Mouse (Mus musculus) kidney, embryonic 15.5 days (tissue): ENCODE data around the gene Odf3. TPM values are rescaled to one million over a fixed set of nuclear protein-coding genes. Genes with fewer than 3 reads are reported as not detected.
A peak's percentile ranks its signal among the peaks of the same experiment; 100 is the strongest.

Experiments
- ATAC-seq: fragments of 200-750 bp; cut with Nextera tagmentation; replicated peaks from 2 replicates; pipeline ENCODE4 v1.8.0; 2017; ENCODE audit warnings: moderate TSS enrichment; ENCODE audit not compliant: low FRiP score
- H3K27ac ChIP-seq: fragments of 300-500 bp; sonication (generic); 2 replicates; pipeline ENCODE4 v1.5.1; 2015; ENCODE audit warnings: mild to moderate bottlenecking, inconsistent platforms
- H3K27me3 ChIP-seq: fragments of 300-500 bp; sonication (generic); 2 replicates; pipeline ENCODE4 v1.6.1; 2015; ENCODE audit warnings: inconsistent platforms
- H3K36me3 ChIP-seq: fragments of 300-500 bp; sonication (generic); 2 replicates; pipeline ENCODE4 v1.6.1; 2015; ENCODE audit warnings: inconsistent platforms
- H3K4me1 ChIP-seq: fragments of 300-500 bp; sonication (generic); 2 replicates; pipeline ENCODE4 v1.6.1; 2015; ENCODE audit warnings: inconsistent platforms
- H3K4me2 ChIP-seq: fragments of 300-500 bp; sonication (generic); 2 replicates; pipeline ENCODE4 v1.6.1; 2015; ENCODE audit warnings: moderate library complexity, mild to moderate bottlenecking, inconsistent platforms
- H3K4me3 ChIP-seq: fragments of 300-500 bp; sonication (generic); replicated peaks from 2 replicates; pipeline ENCODE4 v1.5.1; 2015; ENCODE audit warnings: mild to moderate bottlenecking, inconsistent platforms
- H3K9ac ChIP-seq: fragments of 300-500 bp; sonication (generic); 2 replicates; pipeline ENCODE4 v1.6.1; 2015; ENCODE audit warnings: mild to moderate bottlenecking, inconsistent platforms
- H3K9me3 ChIP-seq: fragments of 300-500 bp; sonication (generic); replicated peaks from 2 replicates; pipeline ENCODE4 v1.6.1; 2016; ENCODE audit warnings: inconsistent platforms
- WGBS: fragments of 180-500 bp; shearing (Covaris S2); methylation state at CpG from one replicate; pipeline ENCODE4 v1.1.7; 2015; ENCODE audit warnings: mixed read lengths; 5-methylcytosine and 5-hydroxymethylcytosine counted together
- polyA plus RNA-seq: library from polyadenylated mRNA; unstranded; fragments of >200 nt; fragmentation: Nextera tagmentation; extraction: Ambion mirVana; gene quantifications from 2 replicates; pipeline ENCODE4 v1.2.1, GENCODE M21; 2015

The Odf3 gene
- polyA plus RNA-seq, 1 experiment from 2014 or later, result not detected

- Histone ChIP-seq H3K4me2 (no peak overlapping the region), H3K27ac (no peak overlapping the region), H3K27me3 (peaks cover 7% of the 10 kb centered on the region; the same call in 1 of the 2 replicates), H3K4me1 (no peaks in the 10 kb centered on the region), H3K4me3 (no peak overlapping the region), H3K9ac (no peak overlapping the region), H3K9me3 (no peaks in the 10 kb centered on the region), H3K36me3 (no peaks in the 10 kb centered on the region)
- WGBS, result 30% methylated on average over 8 of the region's 8 CpGs
- no peak; the same call in 1 of the 2 replicates for ATAC-seq
These were observed 19.3 kb upstream of the Odf3 start for GRCm38 (mm10) chr7:140828171-140828881.

DNA sequence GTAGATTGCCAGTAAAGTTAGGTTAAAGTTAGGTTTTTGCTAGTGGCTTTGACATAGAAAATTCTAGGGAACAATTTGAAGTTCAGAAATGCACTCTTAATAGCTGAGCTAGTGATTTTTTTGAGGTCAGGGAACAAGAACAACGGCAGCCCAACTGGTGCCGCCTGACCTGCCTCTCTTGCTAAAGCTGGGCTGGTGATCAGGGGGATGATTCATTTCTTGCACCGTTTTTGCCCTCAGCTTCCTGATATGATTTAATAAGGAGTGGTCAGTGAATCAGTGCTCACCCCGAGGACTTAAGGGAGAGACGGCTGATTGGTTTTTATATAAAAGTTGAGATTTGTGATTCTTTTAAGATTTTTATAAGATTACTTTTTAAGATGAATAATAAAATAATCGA, 16.2 kb upstream of the Odf3 start:
- Histone ChIP-seq H3K36me3 (no peaks in the 10 kb centered on the region), H3K4me1 (no peaks in the 10 kb centered on the region), H3K4me3 (no peak overlapping the region), H3K27ac (no peak overlapping the region), H3K27me3 (peaks cover 5% of the 10 kb centered on the region; the same call in 1 of the 2 replicates), H3K4me2 (no peak overlapping the region), H3K9me3 (no peaks in the 10 kb centered on the region), H3K9ac (no peak overlapping the region)
- ATAC-seq, result no peak
- WGBS, result 62% methylated on average over 6 of the region's 6 CpGs

GRCm38 (mm10) chr7:140833341-140833740, 14.3 kb upstream of the Odf3 start:
- no peaks in the 10 kb centered on the region; the same call in 1 of the 2 replicates for H3K27me3 ChIP-seq
- WGBS, result 86% methylated on average over 4 of the region's 4 CpGs
- no peaks in the 10 kb centered on the region for H3K9me3 ChIP-seq
- no peaks in the 10 kb centered on the region for H3K4me1 ChIP-seq
- no peak overlapping the region for H3K27ac ChIP-seq
- H3K4me2 ChIP-seq, result no peak overlapping the region
- no peak overlapping the region for H3K4me3 ChIP-seq
- no peaks in the 10 kb centered on the region for H3K36me3 ChIP-seq
- no peak for ATAC-seq
- H3K9ac ChIP-seq, result no peak overlapping the region

DNA sequence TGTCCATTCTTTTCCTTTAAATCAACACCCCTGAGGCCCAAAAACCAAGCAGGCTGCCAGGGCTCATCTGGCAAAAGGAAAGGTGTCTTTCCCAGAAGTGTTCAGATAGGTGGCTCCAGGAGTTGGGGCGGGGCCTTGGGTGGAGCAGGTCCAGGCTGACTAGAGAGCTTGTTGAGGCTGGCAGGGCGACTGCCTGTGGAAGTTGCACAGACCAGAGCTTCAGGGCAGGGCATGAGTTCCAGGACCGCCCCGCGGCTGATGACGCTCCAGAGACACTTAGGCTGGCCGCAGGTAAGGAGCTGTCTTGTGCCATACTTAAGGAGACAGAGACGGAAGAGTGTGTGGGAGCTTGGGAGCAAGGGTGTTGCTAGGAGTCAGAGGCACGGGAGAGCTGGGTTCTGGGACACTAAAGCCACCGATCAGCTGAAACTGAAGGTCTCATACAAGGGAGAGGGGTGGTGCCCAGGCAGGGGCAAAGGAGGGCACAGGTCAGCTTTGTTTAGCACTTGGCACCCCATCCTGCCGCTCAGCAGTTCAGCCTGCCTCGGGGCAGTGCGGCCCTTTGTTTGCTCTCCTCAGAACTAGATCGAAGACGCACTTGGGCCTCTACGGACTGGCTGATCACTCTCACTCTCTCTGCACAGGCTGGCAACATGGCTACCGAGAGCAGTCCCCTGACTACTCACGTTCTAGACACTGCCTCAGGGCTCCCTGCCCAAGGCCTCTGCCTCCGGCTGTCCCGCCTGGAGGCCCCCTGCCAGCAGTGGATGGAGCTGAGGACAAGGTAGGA, 12.4 kb upstream of the Odf3 start, which contains the start of gene Urah:
Gene Urah, plus strand, starts transcription at position 51 of the 790 bp plus-strand sequence.
- no peak within 1 kb of the TSS for H3K27ac ChIP-seq
- H3K4me2 ChIP-seq, result no peak within 1 kb of the TSS

DNA sequence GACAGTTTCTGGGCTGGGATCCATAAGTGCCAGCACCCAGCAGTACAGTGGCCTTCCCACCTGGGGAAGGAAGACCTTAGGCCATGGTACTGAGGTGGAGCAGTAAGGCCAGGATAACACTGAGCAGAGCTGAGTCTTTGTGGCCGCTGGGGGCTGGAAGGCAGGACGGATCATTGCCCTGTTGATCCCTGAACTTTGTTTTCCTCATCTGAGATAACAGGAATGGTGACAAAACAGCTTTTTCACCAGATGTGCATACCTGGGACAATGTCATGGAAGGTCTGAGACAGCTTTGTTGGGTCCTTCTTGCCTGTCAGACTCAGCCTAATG, 11.9 kb upstream of the Odf3 start:
- H3K9ac ChIP-seq, result no peak overlapping the region
- no peaks in the 10 kb centered on the region for H3K4me1 ChIP-seq
- H3K27me3 ChIP-seq, result peaks cover 13% of the 10 kb centered on the region; the same call in 1 of the 2 replicates
- ATAC-seq, result no peak
- WGBS, result 80% methylated on average over 2 of the region's 2 CpGs
- H3K9me3 ChIP-seq, result no peaks in the 10 kb centered on the region
- no peak overlapping the region for H3K27ac ChIP-seq
- H3K4me3 ChIP-seq, result no peak overlapping the region
- no peak overlapping the region for H3K4me2 ChIP-seq
- H3K36me3 ChIP-seq, result no peaks in the 10 kb centered on the region

More for the DNA sequence above, 12.4 kb upstream of the Odf3 start, which contains the start of gene Urah:
- Histone ChIP-seq H3K4me1 (no peaks in the 10 kb centered on the region), H3K9ac (no peak within 1 kb of the TSS), H3K9me3 (no peaks in the 10 kb centered on the region), H3K4me3 (no peak within 1 kb of the TSS), H3K36me3 (no peaks in the 10 kb centered on the region), H3K27me3 (peaks cover 8% of the 10 kb centered on the region; the same call in 1 of the 2 replicates)
- 49% methylated on average over 20 of the region's 20 CpGs for WGBS
- no peak; the same call in 1 of the 2 replicates for ATAC-seq

DNA sequence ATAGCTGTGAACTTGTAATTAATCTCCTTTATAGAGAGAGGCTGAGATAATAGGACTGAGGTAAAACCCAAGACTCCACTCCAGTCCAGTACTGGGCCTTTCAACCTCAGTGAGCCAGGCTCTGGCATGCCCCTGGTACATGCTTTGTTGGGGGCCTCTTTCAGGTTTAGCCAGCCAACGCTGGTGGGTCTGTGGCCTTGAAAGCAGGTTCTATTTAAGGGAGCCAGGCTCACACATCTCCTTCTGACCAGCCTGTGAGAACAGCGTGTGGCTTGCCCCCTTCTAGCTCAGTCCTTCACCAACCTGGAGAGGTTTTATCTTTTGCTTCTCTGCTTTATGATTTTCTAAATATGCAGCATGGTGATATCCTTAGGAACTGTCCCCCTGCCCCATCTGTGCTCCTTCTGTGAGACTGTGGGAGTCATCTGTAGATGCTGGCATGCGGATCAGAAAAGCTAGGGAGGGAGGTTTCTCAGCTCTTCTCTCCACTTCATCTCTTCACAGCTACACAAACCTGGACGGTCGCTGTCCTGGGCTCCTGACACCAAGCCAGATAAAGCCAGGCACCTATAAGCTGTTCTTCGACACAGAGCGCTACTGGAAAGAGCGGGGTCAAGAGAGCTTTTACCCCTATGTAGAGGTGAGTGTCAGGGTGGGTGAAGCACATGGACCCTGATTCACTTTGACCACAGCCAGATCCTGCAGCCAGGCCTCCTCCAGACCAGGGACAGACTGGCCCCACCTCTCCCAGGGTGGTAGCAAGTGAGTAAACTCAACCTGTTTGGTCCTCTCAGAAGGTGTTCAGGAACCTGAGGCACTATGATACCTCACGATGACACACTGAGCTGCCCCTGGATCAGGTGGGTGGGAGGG, 11.1 kb upstream of the Odf3 start:
- no peak overlapping the region for H3K4me2 ChIP-seq

GRCm38 (mm10) chr7:140839556-140839955, 8.0 kb upstream of the Odf3 start:
- 53% methylated on average over 5 of the region's 5 CpGs for WGBS
- no peaks in the 10 kb centered on the region for H3K36me3 ChIP-seq
- H3K27me3 ChIP-seq, result peaks cover 45% of the 10 kb centered on the region
- ATAC-seq, result no peak
- no peak overlapping the region for H3K4me3 ChIP-seq
- no peaks in the 10 kb centered on the region for H3K4me1 ChIP-seq
- H3K9me3 ChIP-seq, result no peaks in the 10 kb centered on the region
- H3K27ac ChIP-seq, result no peak overlapping the region
- H3K9ac ChIP-seq, result no peak overlapping the region
- no peak overlapping the region for H3K4me2 ChIP-seq

More for the DNA sequence above, 11.1 kb upstream of the Odf3 start:
- no peak for ATAC-seq
- Histone ChIP-seq H3K27ac (no peak overlapping the region), H3K4me1 (no peaks in the 10 kb centered on the region), H3K36me3 (no peaks in the 10 kb centered on the region), H3K27me3 (peaks cover 20% of the 10 kb centered on the region), H3K9me3 (no peaks in the 10 kb centered on the region), H3K4me3 (no peak overlapping the region), H3K9ac (no peak overlapping the region)
- WGBS, result 83% methylated on average over 9 of the region's 9 CpGs

DNA sequence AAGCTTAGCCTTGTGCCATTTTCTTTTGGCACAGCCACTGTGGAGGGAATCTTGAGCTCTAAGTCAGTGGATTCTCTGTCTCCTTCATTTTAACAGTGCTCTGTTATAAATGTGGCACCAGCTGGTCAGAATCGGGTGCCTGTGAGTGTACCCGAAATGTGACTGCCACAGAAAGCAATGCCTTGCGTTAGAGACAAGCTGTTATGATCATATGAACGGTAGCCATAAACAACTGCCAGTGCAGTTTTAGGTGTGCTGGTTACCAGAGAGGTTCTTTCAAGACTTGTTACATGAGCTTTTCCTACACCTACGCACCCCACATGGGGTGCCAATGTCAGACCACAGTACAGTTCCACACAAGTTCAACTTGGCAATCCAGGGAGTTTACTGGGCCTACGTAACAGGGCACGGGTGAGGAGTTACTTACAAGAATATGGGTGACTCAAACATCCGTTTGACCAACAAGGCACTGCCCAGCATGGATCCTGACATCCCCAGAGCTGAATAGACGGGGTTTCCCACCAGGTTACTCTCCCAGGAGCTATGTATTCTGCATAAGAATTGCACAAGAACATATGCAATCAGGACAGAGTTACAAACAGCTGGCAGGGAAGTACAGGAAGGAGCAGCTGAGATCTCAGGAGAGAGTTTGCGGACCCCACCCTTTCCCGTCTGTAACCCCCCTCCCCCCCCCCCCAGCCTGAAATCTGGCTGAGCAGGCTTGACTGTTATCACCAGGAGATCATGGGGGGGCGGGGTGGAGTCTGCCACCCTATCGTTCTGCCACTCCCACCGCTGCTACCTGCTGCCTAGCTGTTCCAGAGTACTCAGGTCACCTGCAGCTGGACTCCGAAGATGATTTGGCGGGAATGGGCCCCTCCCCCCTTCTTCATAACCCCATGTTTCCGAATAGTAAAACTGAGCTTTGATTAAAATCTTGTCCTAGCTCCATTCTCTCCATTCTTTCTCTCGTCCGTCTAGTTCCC, 6.6 kb upstream of the Odf3 start:
- ATAC-seq, result no peak
- H3K4me2 ChIP-seq, result no peak overlapping the region
- WGBS, result 36% methylated on average over 19 of the region's 19 CpGs

GRCm38 (mm10) chr7:140843806-140844205, 3.8 kb upstream of the Odf3 start:
- no peak overlapping the region for H3K9ac ChIP-seq
- H3K4me2 ChIP-seq, result no peak overlapping the region
- no peak overlapping the region for H3K4me3 ChIP-seq
- no peaks in the 10 kb centered on the region for H3K9me3 ChIP-seq
- peaks cover 3% of the 10 kb centered on the region; the same call in 1 of the 2 replicates for H3K4me1 ChIP-seq
- no peaks in the 10 kb centered on the region for H3K36me3 ChIP-seq
- ATAC-seq, result no peak
- WGBS, result 78% methylated on average over 7 of the region's 7 CpGs
- H3K27ac ChIP-seq, result no peak overlapping the region
- peaks cover 45% of the 10 kb centered on the region for H3K27me3 ChIP-seq

More for the DNA sequence above, 6.6 kb upstream of the Odf3 start:
- Histone ChIP-seq H3K27ac (no peak overlapping the region), H3K9me3 (no peaks in the 10 kb centered on the region), H3K4me3 (no peak overlapping the region), H3K4me1 (peaks cover 3% of the 10 kb centered on the region; the same call in 1 of the 2 replicates), H3K27me3 (peaks cover 45% of the 10 kb centered on the region), H3K36me3 (no peaks in the 10 kb centered on the region), H3K9ac (no peak overlapping the region)

- no peak within 1 kb of the TSS for H3K4me3 ChIP-seq
- peaks cover 38% of the 10 kb centered on the region for H3K27me3 ChIP-seq
- H3K4me2 ChIP-seq, result no peak within 1 kb of the TSS
- ATAC-seq, result peak; percentile 80
- WGBS, result 30% methylated on average over 14 of the region's 14 CpGs
- H3K36me3 ChIP-seq, result no peaks in the 10 kb centered on the region
- H3K27ac ChIP-seq, result no peak within 1 kb of the TSS
- H3K4me1 ChIP-seq, result peaks cover 3% of the 10 kb centered on the region; the same call in 1 of the 2 replicates
- no peak within 1 kb of the TSS for H3K9ac ChIP-seq
- no peaks in the 10 kb centered on the region for H3K9me3 ChIP-seq
These were observed 2.5 kb upstream of the Odf3 start, which contains the start of gene Scgb1c1 for GRCm38 (mm10) chr7:140844905-140845665. Gene Scgb1c1, plus strand, starts transcription at chr7:140845547.
